Mouse (Mus musculus): ENCODE data around the gene Ckap2.

GRCm38 (mm10) chr8:22141836-22142385, 43.7 kb downstream of the Ckap2 start:
- TF ChIP-seq MXI1 (IDR thresholded peaks at IDR 0.05; ENCODE audit: low read depth, low read length), result no peak
- no peak for TF ChIP-seq UBTF (IDR thresholded peaks at IDR 0.05; ENCODE audit: low read depth, low read length)
- no peak for TF ChIP-seq POLR2A (IDR thresholded peaks at IDR 0.05; ENCODE audit: low read depth, low read length)
- no peak for TF ChIP-seq NRF1 (IDR thresholded peaks at IDR 0.05; ENCODE audit: low read depth, low read length)
- no peak for TF ChIP-seq ZNF384 (IDR thresholded peaks at IDR 0.05; ENCODE audit: low read depth, low read length)
- no peak for TF ChIP-seq MAFK (IDR thresholded peaks at IDR 0.05; ENCODE audit: insufficient replicate concordance, low read length)
- no peak for TF ChIP-seq GABPA (IDR thresholded peaks at IDR 0.05; ENCODE audit: insufficient replicate concordance, low read depth, low read length)
- no peak for TF ChIP-seq TCF12 (IDR thresholded peaks at IDR 0.05; ENCODE audit: low read depth, low read length)
- no peak for TF ChIP-seq CTCF (conservative IDR thresholded peaks at IDR 0.05 in 1 of 2, IDR thresholded peaks at IDR 0.05 in 1 of 2; ENCODE audit: low read depth in 2 of 2, low read length in 2 of 2)
- TF ChIP-seq MAX (IDR thresholded peaks at IDR 0.05; ENCODE audit: low read length), result no peak
